Mouse (Mus musculus) bone marrow macrophage, adult 2 months (primary cell): ENCODE measurements around the gene Fcgr1.

Experiments
- CTCF ChIP-seq: IDR thresholded peaks from 2 replicates; pipeline ENCODE4 v1.5.1; 2012; ENCODE audit warnings: low read depth, mild to moderate bottlenecking, low read length, moderate library complexity
- POLR2A ChIP-seq: IDR thresholded peaks from 2 replicates; pipeline ENCODE4 v1.6.1; 2012; ENCODE audit warnings: mild to moderate bottlenecking, low read depth, low read length, borderline replicate concordance

- TF ChIP-seq CTCF (no peak), POLR2A (no peak)
These were observed 39.0 kb downstream of the Fcgr1 start for GRCm38 (mm10) chr3:96254683-96255355.
